Mouse (Mus musculus) stomach, postnatal 0 days (tissue): ENCODE data around the gene Tbc1d17.

ENCODE experiments used
- CTCF ChIP-seq: IDR thresholded peaks from 2 replicates; pipeline ENCODE4 v1.5.1; 2016; ENCODE audit warnings: antibody characterized with exemption, low read depth, mild to moderate bottlenecking, moderate library complexity
- EP300 ChIP-seq: optimal IDR thresholded peaks from 2 replicates; pipeline ENCODE3; 2016; ENCODE audit warnings: antibody characterized with exemption

DNA sequence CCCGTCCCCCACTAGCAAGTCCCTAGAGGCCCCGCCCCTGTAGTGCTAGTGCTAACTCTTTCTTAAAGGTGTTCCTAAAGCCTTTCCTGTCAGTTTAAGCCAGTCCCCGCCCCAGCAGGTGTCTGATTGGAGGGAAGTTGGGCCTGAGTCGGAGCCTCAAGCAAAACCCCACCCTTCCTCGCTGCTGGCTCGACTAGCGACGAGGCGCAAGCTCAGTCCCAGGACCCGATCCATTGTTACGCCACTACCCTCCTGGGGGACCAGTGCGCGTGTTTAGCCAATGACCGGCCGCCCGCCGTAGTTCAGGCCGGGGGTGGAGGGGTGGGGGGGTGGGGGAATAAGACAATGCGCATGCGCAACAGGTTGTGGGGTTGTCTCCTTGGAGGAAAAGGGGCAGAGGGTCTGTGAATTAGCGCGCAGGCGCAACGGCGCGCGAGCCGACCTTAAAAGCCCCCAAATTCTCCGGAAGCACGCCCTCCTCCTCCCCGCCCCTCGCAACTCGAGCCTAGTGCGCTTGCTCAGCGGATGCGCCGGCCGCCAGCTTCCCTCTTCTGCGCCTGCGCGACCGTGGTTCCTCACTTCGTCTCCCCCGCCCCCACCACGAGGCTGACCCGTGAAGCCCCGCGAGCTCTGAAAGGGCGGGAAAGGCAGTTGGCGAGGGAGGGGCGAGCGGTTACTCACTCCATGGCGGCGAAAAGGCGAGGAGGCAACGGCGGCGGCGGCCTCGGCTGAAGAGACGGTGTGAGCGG lies 33.0 kb downstream of the Tbc1d17 start, which contains the start of the genes Nup62 and Il4i1:
- TF ChIP-seq EP300 (no peak), CTCF (peak; percentile 24; the same call in 1 of the 2 replicates)
